Mouse (Mus musculus) left cerebral cortex, postnatal 10 days (tissue): Measurements from ENCODE around the gene Faap20. TPM values are rescaled to one million over a fixed set of nuclear protein-coding genes. Genes with fewer than 3 reads are reported as not detected.

Experiments
- DNase-seq, 2 experiments: peaks; one replicate each; pipeline ENCODE4 v3.0.0; 2021 to 2022; ENCODE audit warnings: low spot score in 2 of 2, mixed read lengths in 1 of 2; ENCODE audit errors: extremely low spot score in 1 of 2
- intact Hi-C: fragments of 180-260 bp; cut with DNase I; formaldehyde crosslinking; loops from one replicate; pipeline ENCODE4 v1.15.1; 2025
- total RNA-seq, 2 experiments: library from RNA; stranded (reverse); gene quantifications; 2 replicates each; pipeline ENCODE4 v1.2.3; 2021

Gene Faap20
- total RNA-seq, 2 experiments from 2014 or later: 25.4 to 26.2 TPM

DNA sequence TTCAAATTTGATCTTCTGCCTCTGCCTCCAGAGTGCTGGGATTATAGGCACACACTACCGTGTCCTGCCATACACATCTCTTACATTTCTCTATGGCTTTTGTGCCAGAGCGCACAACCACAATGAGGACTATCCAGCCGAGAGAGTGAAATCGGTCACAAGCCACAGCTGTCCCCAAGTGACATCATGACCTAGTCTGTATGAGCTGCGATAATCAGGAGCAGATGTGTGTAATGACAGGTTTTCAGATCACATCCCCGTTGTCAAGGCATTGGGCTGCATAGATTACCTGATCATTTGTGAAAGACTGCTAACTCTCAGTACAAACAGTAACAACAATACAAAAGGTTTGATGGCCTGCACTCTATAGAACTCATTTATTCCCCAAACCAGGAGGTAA lies 28.4 kb downstream of the Faap20 start:
- intact Hi-C loops: no loop called here
- no peak for DNase-seq

GRCm38 (mm10) chr4:155279054-155279453 lies 29.5 kb downstream of the Faap20 start:
- intact Hi-C loops: no loop called here
- no peak for DNase-seq

DNA sequence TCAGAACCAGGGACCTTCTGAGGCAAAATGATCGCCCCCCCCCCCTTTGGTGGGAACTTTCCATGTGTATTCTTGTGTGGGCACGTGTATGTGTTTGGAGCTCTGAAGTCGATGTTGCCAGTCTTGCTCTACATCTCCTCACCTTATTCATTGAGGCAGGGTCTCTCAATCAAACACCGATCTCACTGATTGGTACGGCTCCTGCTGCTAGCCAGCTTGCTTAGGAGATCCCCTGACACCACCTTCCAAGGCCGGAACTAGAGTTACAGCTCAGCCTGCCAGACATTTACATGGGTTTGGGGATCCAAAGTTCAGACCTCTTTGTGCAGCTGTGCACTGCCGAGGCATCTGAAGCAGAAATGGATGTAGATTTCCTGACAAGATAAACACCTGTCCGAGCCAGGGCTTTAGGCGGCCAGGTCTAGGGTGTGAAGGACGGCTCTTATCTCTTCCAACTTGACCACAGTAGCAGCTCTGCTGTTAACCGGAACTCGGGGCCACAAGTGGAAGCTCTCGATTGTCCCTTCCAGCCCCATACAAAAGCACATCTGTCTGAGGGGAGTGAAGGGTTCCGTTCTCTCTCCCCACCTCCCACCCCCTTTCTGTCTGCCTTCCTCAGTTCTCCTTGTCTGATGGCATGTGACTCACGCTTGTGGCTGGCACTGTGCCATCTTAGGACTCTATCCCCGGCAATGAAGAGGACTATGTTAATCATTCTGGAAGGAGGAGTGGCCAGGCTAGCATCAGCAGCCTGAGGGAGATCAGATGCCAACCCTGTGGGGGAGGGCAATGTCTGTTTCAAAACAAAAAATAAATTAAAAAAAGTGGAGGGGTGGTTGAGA lies 30.5 kb downstream of the Faap20 start:
- intact Hi-C loops: no loop called here
- no peak for DNase-seq

DNA sequence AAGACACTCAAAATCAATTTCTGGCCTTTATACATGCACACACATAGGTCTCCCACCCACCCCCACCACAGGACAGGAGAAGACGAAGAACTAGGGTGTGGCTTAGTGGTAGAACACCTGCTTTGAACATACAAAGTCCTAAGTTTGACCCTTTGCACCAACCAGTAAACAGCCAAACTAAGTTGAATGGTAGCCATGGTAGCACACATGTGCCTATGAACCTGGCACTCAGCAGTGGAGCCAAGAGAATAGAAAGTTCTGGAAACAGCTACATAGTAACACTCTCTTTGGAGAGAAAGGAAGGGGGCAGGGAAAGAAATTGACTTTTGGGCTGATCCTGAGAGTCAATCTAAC lies 31.1 kb downstream of the Faap20 start:
- no peak for DNase-seq
- intact Hi-C loops: no loop called here

GRCm38 (mm10) chr4:155281227-155281626 lies 31.6 kb downstream of the Faap20 start:
- no peak for DNase-seq
- intact Hi-C loops: no loop called here

DNA sequence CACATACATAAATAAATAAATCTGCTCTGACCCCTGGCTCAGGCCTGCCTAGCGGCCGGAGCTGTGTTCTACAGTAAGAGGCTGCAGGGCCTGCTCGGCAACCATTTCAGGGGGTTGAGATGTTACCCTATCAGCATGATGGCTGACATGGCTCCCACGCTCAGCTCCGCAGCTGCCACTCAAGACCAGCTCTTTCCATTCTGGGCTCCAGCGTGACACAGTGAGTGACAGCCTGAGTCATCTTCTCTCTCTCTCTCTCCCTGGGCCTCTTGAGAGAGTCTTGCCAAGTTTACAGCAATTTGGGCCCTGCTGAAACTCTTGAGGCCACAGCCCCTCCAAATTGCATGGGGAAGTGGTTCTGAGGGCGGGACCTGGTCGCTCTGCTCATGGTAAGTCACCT lies 32.0 kb downstream of the Faap20 start:
- DNase-seq: no peak
- intact Hi-C loops: no loop called here

DNA sequence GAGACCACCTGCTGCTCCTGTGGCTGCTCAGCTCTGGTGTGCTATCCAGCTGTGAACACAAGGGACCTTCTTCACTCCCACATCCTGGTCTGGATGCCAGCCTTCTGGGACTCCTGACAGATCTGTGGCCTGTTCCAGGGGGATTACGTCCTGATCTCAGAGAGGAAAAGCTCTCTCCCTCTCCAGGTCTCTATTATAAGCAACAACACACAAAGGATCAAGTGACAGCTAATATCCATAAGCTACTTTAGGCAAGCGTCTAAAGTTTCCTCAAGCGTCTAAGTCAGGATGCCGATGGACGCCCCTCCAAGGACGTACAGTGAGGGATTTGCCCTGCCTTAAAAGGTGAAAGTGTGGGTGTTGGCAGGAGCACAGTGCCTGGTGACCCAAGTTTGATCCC lies 32.6 kb downstream of the Faap20 start:
- DNase-seq: no peak
- intact Hi-C loops: no loop called here

DNA sequence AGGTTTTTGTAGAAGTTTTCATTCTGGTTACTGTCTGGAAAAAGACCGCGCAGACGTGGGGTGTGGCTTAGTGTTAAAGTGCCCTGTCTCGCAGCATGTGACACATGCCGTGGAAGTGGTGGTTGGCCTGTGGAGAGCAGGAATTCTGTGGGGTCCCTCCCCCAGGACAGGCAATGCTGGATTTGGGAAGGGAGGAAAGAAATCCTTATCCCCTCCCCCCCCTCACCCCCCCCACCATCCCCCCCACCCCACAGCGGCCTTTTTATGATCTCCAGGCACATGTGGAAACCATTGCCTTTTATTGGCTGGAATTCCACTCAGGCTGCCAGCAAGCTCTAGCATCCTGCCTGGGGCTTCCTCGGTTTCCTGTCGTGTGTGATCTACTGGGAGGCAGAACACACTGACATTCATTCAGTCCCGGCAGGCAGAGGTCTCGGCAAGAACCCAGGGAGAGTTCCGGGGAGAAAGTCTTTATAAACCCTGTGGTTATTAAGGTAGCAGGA lies 33.5 kb downstream of the Faap20 start:
- intact Hi-C loops: no loop called here

DNA sequence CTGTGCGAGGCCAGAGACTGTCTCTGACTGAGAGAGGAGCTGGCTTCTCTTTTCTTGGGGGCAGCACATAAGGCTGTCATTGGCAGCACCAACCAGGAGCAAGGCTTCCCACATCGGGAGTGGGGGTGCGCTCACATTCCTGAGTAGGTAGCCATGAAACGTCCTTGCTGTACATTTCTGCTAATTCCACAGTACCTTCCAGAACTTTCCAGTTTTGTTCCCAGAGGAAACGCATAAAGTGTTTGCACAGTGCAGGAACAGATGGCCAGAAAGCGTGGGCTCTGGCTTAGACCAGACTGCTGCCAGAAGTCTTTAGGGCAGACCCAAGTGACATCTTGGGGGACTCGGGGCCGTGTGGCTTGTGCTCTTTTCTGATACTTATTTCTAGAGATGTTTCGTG lies 34.0 kb downstream of the Faap20 start:
- intact Hi-C loops: no loop called here
- no peak for DNase-seq

More for the DNA sequence above, 33.5 kb downstream of the Faap20 start:
- peak in 1 of 2 experiments; percentile 57 for DNase-seq

DNA sequence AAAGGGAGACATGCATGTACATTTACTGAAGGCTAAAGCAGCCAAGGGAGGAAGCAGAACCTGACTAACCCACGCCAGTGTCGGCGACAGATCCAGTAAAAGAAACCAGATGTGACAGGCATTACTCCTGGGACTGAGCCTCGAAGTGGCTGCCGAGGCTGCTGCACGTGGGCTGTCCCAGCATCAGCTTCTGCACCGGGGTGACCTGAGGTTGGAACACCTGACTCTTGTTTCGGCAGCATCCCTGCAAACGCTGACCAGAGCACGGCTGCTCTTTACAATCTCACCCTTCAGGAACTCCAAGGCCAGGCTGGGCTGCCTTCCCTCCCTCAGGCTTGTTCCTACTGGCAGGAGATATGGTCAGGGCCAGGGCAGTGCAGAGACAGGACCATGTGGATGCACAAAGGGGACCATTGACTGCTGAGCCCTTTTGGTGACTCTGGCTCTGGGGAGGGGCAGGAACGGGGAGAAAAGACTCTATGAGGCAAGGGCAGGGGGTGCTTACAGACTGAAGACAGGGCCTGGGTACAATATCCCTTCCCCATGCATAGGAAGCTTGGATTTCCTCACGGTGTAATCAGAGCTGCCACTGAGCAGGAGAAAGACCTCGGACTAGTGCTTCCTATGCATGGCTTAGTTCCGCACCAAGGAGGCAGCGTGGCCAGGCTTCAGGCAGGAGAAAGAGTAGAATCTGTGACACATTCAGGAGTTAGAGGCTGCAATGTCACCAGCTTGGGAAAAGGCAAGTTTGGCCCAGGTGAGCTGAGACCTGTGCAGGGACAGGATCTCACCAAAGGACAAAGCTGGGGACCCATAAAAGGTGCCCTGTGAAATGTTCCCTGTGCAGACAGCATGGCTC lies 35.1 kb downstream of the Faap20 start:
- DNase-seq: no peak
- intact Hi-C loops: no loop called here

DNA sequence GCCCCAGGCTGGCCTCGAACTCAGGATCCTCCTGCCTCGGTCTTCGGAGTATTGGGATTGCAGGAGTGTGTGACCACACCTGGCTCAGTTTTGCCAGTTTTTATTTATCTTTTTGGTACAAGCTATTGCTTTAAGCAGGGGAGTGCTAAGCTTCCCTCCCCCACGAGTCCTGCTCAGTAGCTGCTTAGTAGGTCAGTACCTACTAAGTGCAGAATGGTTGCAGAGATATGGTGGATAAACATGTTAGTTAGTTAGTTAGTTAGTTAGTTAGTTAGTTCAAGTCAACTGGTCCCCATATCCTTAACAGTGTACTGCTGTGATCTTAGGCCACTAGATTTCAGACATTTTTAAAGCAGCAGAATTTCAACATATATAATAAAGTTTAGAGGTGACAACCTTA lies 36.5 kb downstream of the Faap20 start:
- intact Hi-C loops: no loop called here
- no peak for DNase-seq

- intact Hi-C loops: no loop called here
- no peak for DNase-seq
Observed at GRCm38 (mm10) chr4:155287713-155288112, 38.1 kb downstream of the Faap20 start.

- no peak for DNase-seq
- intact Hi-C loops: no loop called here
Observed at GRCm38 (mm10) chr4:155288586-155288985, 39.0 kb downstream of the Faap20 start.

DNA sequence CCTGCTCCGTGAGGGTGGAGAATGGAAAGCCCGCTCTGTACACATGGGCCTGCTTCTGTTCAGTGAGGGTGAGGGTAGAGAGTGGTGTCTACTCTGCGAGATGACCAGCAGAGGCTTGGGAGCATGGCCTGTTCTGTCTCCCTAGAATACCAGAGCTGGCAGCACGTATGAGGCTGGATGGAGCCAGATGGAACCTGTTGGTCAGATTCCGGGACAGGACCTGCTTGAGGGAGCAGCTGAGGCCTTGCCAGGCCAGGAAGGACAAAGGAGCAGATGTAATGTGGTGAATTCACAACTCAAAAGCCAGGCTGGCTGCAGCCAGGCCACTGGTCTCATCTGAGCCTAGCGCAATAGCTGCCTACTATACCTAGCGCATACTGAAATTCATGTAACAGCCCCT lies 40.4 kb downstream of the Faap20 start:
- intact Hi-C loops: no loop called here
- no peak for DNase-seq

DNA sequence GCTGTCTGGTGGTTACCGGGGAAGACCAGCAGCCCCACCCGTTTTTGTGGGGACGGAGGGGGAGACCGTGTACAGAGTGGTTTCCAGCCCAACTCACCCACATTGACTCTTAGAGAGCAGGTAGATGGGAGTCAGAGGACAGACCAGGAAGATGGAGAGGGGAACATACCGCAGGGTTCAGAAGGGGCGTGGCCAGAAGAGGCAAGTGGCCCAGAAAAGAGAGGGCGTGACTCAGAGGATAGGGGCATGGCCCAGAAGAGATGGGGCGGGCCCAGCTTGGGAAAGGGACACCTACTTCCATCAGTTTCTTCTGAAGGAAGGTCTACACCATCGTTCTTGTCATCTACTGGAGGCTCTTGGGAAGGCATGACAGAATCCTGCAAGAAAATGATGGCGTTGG lies 43.3 kb downstream of the Faap20 start:
- DNase-seq: no peak
- intact Hi-C loops: no loop called here

DNA sequence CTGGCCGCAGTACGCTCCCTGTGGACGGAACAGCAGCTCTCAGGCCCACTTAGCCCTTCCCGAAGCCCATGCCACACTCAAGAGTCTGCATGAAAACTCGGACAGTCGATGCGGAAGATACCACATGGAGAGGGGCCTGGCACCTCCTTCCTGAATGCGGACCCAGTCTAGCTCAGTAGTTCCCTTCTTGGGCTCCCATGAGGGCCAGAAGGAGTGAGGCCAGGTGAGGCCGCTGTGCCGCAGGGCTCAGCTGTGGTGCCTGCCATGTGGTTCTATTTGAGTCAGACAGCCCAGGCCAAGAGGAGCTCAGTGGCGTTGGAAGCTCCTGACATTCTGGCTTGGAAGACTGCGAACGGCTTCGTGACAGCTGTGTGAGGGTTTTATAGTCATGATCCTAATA lies 44.8 kb downstream of the Faap20 start:
- intact Hi-C loops: no loop called here
- DNase-seq: no peak

GRCm38 (mm10) chr4:155295026-155295590 lies 45.5 kb downstream of the Faap20 start:
- peak in 1 of 2 experiments; percentile 55 for DNase-seq
- intact Hi-C loops: no loop called here

GRCm38 (mm10) chr4:155295996-155296395 lies 46.4 kb downstream of the Faap20 start:
- intact Hi-C loops: no loop called here
- peak; percentile 55 to 82 for DNase-seq

DNA sequence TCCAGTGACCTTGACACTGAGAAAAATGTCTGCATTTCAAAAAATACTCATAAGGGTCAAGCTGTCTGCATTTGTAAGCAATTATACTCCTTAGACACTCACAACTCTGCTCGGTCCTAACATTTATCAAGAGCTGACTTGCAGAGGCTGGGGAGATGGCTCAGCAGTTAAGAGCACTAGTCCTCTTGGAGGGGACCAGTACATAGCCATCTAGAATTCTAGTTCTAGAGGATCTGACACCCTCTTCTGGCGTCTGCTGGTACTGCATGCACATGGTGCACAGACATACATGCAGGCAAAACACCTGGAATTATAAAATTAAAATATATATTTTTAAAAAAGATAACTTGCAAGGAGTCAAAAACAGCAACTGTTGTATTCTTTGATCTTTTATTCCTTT lies 47.5 kb downstream of the Faap20 start:
- intact Hi-C loops: no loop called here
- DNase-seq: peak in 1 of 2 experiments; percentile 56

- no peak for DNase-seq
Observed at GRCm38 (mm10) chr4:155298826-155299225, 49.2 kb downstream of the Faap20 start.

More at GRCm38 (mm10) chr4:155298826-155299225, 49.2 kb downstream of the Faap20 start:
- intact Hi-C loops: no loop called here
